Mouse (Mus musculus): ENCODE results near the gene Smco2.
"Not testable (repeated sequence)": the region's sequence is repeated elsewhere in the genome, so short reads cannot be mapped to it uniquely, and the experiment has no call there.

Gene Smco2

GRCm38 (mm10) chr6:146857386-146857785, 7.5 kb downstream of the Smco2 start:
- no peak for DNase-seq (ENCODE audit: low spot score)

DNA sequence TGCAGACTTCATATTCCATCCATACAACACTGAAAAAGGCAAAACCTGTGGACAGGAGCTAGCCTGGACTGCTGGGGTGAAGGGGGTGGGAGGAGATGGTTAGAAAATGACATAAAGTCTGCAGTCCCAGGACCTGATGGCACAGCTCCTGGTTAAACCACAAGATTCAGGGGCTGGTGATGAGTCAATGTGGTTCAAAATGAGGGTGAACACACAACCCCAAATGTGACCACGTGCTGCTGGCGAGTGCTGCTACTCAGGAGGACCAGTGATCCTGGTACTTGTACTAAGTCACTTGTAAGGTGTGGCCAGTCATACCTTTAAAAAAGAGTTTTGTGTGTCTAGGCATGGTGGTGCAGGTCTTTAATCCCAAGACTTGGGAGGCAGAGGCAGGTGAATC, 13.2 kb downstream of the Smco2 start:
- no peak for DNase-seq (ENCODE audit: low spot score)

- DNase-seq (ENCODE audit: low spot score), result not testable (repeated sequence)
These were observed 14.5 kb downstream of the Smco2 start for GRCm38 (mm10) chr6:146864370-146864769.

GRCm38 (mm10) chr6:146865701-146866100, 15.8 kb downstream of the Smco2 start:
- DNase-seq (ENCODE audit: low spot score), result peak; percentile 36

- DNase-seq (ENCODE audit: low spot score), result no peak
These were observed 22.1 kb downstream of the Smco2 start for GRCm38 (mm10) chr6:146871975-146872374.

- no peak for DNase-seq (ENCODE audit: low spot score)
These were observed 24.5 kb downstream of the Smco2 start for GRCm38 (mm10) chr6:146874415-146874814.

DNA sequence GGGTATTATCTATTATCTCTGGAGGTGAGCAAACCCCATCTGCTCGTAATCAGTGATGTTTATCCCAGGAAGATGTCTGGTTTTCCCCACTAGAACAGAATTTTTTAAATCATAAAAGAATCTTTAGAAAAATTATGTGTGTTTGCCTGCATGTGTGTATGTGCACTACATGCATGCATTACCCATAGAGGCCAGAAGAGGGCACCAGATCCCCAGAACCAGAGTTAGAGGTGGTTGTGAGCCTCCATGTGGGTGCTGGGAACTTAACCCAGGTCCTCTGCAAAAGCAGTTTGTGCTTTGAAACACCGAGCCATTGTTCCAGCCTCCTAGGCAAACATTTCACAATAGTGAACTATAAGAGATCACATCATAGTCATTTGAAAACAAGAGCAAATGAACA, 26.9 kb downstream of the Smco2 start:
- DNase-seq (ENCODE audit: low spot score), result no peak

DNA sequence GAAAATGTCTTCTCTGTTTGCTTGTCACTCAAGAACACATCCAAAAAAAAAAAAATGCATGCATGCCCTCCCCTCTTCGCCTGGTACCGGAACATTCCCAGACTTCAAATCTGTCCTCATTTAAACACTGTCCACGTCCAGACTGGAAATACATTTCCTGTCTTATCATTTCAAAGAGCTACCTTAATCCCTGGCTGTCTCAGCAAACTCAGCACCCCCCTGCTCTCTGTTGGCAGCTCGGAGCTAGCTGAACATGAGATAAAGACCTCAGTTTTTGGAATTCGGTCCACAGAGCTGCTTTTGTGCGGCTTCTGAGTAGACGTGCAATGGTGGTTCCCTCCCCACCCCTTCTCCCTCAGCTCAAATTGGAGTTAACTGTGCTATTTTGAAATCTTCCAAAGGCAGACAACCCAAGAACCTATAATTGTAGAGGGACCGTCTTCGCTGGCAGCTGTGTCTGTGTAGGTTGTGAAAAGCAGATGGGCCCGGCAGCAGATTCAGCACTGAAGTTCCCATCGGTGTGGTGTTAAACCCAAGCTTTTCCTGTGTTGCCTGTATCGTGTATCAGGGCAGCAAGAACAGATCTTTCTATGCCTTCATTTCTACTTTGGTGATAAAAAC, 27.6 kb downstream of the Smco2 start:
- no peak for DNase-seq (ENCODE audit: low spot score)

DNA sequence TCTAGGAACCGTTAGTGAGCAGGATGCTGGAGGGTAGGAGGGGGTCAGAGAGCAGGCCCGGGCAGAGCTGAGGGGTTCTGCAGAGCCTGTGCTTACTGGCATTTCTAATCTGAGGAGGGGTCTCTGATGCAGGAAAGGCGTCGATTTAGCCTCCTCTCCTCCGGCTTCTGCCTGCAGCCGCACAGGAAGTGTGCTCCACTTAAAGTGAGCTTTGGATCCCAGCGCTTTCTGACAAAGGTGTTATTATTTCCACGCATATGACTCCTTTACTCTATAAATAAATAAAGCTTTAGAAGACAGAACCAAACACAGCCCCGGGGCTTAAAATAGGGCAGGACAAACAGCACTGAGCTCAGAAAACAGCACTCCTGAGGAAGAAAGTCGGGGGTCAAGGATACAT, 29.0 kb downstream of the Smco2 start:
- DNase-seq (ENCODE audit: low spot score), result no peak

- no peak for DNase-seq (ENCODE audit: low spot score)
These were observed 30.0 kb downstream of the Smco2 start for GRCm38 (mm10) chr6:146879856-146880255.

DNA sequence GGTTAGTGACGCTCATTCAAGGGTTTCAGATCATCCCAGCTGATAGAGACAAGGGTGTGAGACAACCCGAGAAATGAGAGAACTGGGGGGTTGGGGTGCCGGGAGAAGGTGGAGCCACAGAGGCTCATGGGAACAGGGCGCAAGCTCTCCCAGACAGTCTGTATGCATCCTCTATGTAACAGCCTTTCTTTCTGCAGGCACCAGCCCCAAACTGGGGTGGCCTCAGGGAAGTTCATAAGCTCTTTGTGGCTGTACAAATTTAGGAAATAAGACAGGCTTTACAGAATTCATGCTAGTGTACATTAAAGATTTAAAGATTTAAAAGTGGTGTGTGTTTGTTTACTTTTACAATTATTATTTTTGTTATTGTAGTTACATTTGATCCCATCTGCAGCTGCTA, 30.4 kb downstream of the Smco2 start:
- DNase-seq (ENCODE audit: low spot score), result no peak

- no peak for DNase-seq (ENCODE audit: low spot score)
These were observed 32.2 kb downstream of the Smco2 start for GRCm38 (mm10) chr6:146881896-146882770.

DNA sequence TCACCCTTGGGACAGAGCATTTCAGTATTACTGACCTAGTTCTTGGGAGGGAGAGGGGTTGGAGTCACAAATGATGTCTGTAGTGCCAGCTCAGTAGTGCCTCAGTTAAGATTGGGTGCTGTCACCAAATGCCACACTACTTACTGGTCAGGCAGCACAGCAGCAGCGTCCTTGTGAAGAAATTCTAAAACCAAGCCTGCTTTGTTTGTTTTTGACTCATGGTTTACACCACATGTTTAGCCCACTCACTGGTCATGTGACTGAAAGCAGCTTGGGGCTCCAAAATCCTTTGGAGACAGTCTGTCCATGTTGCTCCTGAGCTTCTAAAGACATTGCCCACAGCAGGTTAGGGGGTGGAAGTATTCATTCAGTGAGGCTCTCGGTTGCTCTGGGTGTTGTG, 33.5 kb downstream of the Smco2 start:
- no peak for DNase-seq (ENCODE audit: low spot score)

- DNase-seq (ENCODE audit: low spot score), result no peak
These were observed 34.3 kb downstream of the Smco2 start for GRCm38 (mm10) chr6:146884171-146884570.

DNA sequence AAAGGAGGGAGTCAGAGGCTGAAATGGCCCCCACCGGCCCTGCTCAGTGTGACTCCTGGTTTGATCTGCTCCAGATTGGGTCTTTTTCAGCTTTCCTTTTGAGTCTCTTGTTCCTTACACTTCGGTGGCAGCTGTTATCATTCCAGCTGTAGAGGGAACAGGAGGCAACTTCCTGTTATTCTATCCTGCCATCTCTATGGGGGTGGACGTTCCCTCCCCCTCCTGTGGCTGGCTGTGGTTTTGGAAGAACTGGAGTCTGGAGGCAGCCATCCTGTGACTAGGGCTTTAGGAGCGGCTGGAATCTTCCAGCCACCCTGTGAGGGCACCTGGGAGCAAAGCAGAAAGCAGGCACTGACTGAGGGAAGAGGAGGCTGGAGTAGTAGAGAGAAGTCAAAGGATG, 34.9 kb downstream of the Smco2 start:
- DNase-seq (ENCODE audit: low spot score), result no peak

DNA sequence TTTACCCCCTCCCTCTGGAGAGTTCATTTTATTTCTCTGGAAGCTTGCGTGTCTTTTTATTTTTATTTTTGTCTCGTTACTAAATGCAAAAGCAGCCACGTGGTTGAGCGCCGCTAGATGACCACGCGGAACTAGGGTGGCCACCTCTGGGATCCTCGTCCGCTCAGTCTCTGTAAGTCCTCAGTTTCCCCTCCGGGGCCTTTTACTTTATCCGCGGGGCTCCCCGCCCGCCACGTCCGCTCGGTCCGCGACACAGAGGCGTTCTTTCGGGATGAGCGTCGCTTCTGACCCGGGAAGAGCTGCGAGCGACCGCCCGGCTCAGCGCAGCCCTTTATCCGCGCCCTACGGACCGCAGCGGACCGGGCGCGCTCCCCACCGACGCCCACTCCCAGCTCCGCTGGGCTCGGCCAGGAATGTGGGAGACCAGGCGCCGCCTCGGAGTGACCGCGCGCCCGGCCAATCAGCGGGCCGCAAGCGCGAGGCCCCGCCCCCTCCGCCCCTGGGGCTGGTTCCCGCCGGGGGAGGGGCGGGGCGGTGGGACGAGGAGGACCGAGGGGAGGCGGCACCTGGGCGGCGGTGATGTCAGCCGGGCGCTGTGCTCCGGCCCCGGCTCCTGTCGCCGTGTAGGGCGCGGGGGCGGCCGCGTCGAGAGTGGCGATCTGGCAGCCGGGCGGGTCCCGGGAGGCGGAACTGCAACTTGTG, 38.2 kb downstream of the Smco2 start, which contains the start of gene Ppfibp1:
TSS of gene Ppfibp1 (plus strand) at position 530 of the 702 bp plus-strand sequence.
- peak; percentile 87 for DNase-seq (ENCODE audit: low spot score)

- no peak for DNase-seq (ENCODE audit: low spot score)
These were observed 39.0 kb downstream of the Smco2 start for GRCm38 (mm10) chr6:146888660-146889490.

DNA sequence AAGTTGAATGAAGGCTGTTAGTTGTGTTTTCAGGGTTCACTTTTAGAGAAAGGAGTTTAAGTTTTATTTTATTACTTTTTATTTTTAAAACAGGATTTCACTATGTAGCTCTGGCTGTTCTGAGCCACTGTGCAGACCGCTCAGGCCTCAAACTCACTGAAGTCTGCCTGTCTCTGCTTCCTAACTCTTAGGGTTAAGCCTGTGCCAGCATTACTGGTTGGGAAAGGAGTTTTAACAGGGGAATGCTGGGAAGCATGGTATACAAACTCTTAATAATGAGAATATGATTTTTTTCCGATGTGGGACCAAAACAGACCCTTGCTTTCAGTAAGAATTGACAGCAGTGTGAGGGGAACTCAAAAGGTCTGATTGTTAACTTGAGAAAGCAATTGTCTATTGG, 40.3 kb downstream of the Smco2 start:
- no peak for DNase-seq (ENCODE audit: low spot score)

- no peak for DNase-seq (ENCODE audit: low spot score)
These were observed 40.7 kb downstream of the Smco2 start for GRCm38 (mm10) chr6:146890633-146891032.

- DNase-seq (ENCODE audit: low spot score), result no peak
These were observed 44.0 kb downstream of the Smco2 start for GRCm38 (mm10) chr6:146893890-146894289.

GRCm38 (mm10) chr6:146898709-146899108, 48.8 kb downstream of the Smco2 start:
- DNase-seq (ENCODE audit: low spot score), result no peak

DNA sequence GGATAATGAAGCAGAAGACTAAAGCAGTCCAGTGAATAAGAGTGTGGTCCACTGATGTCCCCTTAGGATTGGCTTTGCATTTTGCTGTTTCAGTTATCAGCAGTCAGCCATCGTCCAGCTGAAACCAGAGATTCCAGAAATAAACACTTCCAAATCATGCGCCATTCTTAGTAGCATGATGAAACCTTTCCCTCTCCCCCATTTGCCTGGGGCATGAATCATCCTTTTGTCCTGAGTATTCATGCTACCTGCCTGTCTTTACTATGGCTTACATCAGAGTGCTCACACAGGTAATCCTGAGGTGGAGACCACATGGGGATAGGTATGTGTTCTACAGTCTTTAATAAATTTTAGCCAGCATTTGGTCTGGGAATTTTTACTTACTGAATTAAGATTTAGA, 49.7 kb downstream of the Smco2 start:
- no peak for DNase-seq (ENCODE audit: low spot score)
